Mouse (Mus musculus) A20 (cell line): ENCODE measurements around the gene Slc39a11.
A peak's percentile ranks its signal among the peaks of the same experiment; 100 is the strongest.

Source experiments
- DNase-seq: peaks from one replicate; pipeline ENCODE4 v3.0.0-alpha.2; 2011; ENCODE audit warnings: low read depth, low spot score

Slc39a11 gene

GRCm38 (mm10) chr11:113667704-113668103 lies 17.8 kb upstream of the Slc39a11 start:
- no peak for DNase-seq

- no peak for DNase-seq
These were observed 17.2 kb upstream of the Slc39a11 start for GRCm38 (mm10) chr11:113667122-113667521.

GRCm38 (mm10) chr11:113666648-113667047 lies 16.8 kb upstream of the Slc39a11 start:
- no peak for DNase-seq

GRCm38 (mm10) chr11:113666205-113666604 lies 16.3 kb upstream of the Slc39a11 start:
- DNase-seq = no peak

GRCm38 (mm10) chr11:113664279-113664678 lies 14.4 kb upstream of the Slc39a11 start:
- DNase-seq = no peak

GRCm38 (mm10) chr11:113661835-113662351 lies 12.0 kb upstream of the Slc39a11 start:
- DNase-seq = no peak

- DNase-seq = no peak
These were observed 11.1 kb upstream of the Slc39a11 start for GRCm38 (mm10) chr11:113660940-113661339.

GRCm38 (mm10) chr11:113660213-113660612 lies 10.3 kb upstream of the Slc39a11 start:
- peak; percentile 34 for DNase-seq

GRCm38 (mm10) chr11:113658763-113659162 lies 8.9 kb upstream of the Slc39a11 start:
- no peak for DNase-seq

- no peak for DNase-seq
These were observed 8.4 kb upstream of the Slc39a11 start for GRCm38 (mm10) chr11:113658319-113658718.

GRCm38 (mm10) chr11:113657221-113657620 lies 7.3 kb upstream of the Slc39a11 start:
- DNase-seq = no peak

GRCm38 (mm10) chr11:113656511-113656932 lies 6.6 kb upstream of the Slc39a11 start:
- no peak for DNase-seq

GRCm38 (mm10) chr11:113654561-113655270 lies 4.8 kb upstream of the Slc39a11 start:
- DNase-seq = no peak

- no peak for DNase-seq
These were observed 4.2 kb upstream of the Slc39a11 start for GRCm38 (mm10) chr11:113654105-113654504.

- no peak for DNase-seq
These were observed 2.6 kb upstream of the Slc39a11 start for GRCm38 (mm10) chr11:113652516-113652915.

GRCm38 (mm10) chr11:113651907-113652273 lies 2.0 kb upstream of the Slc39a11 start:
- DNase-seq = peak; percentile 27

GRCm38 (mm10) chr11:113651206-113651906 lies 1.5 kb upstream of the Slc39a11 start:
- DNase-seq = peak; percentile 79

GRCm38 (mm10) chr11:113648690-113649352 lies 1.1 kb downstream of the Slc39a11 start, which contains the start of gene Cog1:
Gene Cog1 (plus strand): TSS chr11:113649169.
- no peak for DNase-seq

GRCm38 (mm10) chr11:113648152-113648551 lies 1.7 kb downstream of the Slc39a11 start:
- DNase-seq = peak; percentile 91

- DNase-seq = no peak
These were observed 4.7 kb downstream of the Slc39a11 start for GRCm38 (mm10) chr11:113645181-113645580.

- DNase-seq = no peak
These were observed 11.2 kb downstream of the Slc39a11 start for GRCm38 (mm10) chr11:113638680-113639079.

GRCm38 (mm10) chr11:113634699-113635121 lies 15.2 kb downstream of the Slc39a11 start:
- no peak for DNase-seq
